Mouse (Mus musculus): ENCODE data around the gene Ldlrad1. TPM values are rescaled to one million over a fixed set of nuclear protein-coding genes. Genes with fewer than 3 reads are reported as not detected.

The Ldlrad1 gene
- polyA plus RNA-seq, 1 experiment from 2014 or later = not detected

GRCm38 (mm10) chr4:107203001-107203400, 6.0 kb upstream of the Ldlrad1 start:
- no peak overlapping the region for H3K9ac ChIP-seq (replicated peaks)
- TF ChIP-seq CTCF (IDR thresholded peaks at IDR 0.05; ENCODE audit: low read depth) = no peak
- no peak for TF ChIP-seq EP300 (IDR thresholded peaks at IDR 0.05; ENCODE audit: low read depth)
- H3K4me1 ChIP-seq (ENCODE audit: insufficient read depth) = no peaks in the 10 kb centered on the region
- DNase-seq (no peak), ATAC-seq (no peak)
- no peak overlapping the region for H3K4me2 ChIP-seq (ENCODE audit: low read depth, low read length)
- H3K27me3 ChIP-seq (ENCODE audit: insufficient read depth, low read length) = no peaks in the 10 kb centered on the region
- no peak overlapping the region for H3K27ac ChIP-seq (ENCODE audit: low read depth)
- H3K9me3 ChIP-seq (ENCODE audit: low read length) = no peaks in the 10 kb centered on the region
- H3K36me3 ChIP-seq (replicated peaks; ENCODE audit: insufficient read depth, low read length) = peaks cover 63% of the 10 kb centered on the region
- H3K4me3 ChIP-seq (ENCODE audit: low read depth, low read length) = no peak overlapping the region
- WGBS (ENCODE audit: insufficient replicate concordance) = 78% methylated on average over 7 of the region's 7 CpGs

GRCm38 (mm10) chr4:107207016-107207415, 2.0 kb upstream of the Ldlrad1 start:
- no peak overlapping the region for H3K9ac ChIP-seq (replicated peaks)
- H3K27ac ChIP-seq (ENCODE audit: low read depth) = no peak overlapping the region
- H3K4me2 ChIP-seq (ENCODE audit: low read depth, low read length) = no peak overlapping the region
- H3K4me3 ChIP-seq (ENCODE audit: low read depth, low read length) = no peak overlapping the region
- no peaks in the 10 kb centered on the region for H3K27me3 ChIP-seq (ENCODE audit: insufficient read depth, low read length)
- H3K4me1 ChIP-seq (ENCODE audit: insufficient read depth) = peaks cover 5% of the 10 kb centered on the region
- ATAC-seq (no peak), DNase-seq (no peak)
- H3K36me3 ChIP-seq (replicated peaks; ENCODE audit: insufficient read depth, low read length) = peaks cover 29% of the 10 kb centered on the region
- H3K9me3 ChIP-seq (ENCODE audit: low read length) = no peaks in the 10 kb centered on the region
- 90% methylated on average over 2 of the region's 2 CpGs for WGBS (ENCODE audit: insufficient replicate concordance)
- no peak for TF ChIP-seq CTCF (IDR thresholded peaks at IDR 0.05; ENCODE audit: low read depth)
- no peak for TF ChIP-seq EP300 (IDR thresholded peaks at IDR 0.05; ENCODE audit: low read depth)

GRCm38 (mm10) chr4:107210483-107211097, 1.6 kb downstream of the Ldlrad1 start:
- Histone ChIP-seq H3K9me3 (ENCODE audit: low read length) (no peaks in the 10 kb centered on the region), H3K4me3 (ENCODE audit: low read depth, low read length) (no peak overlapping the region), H3K27ac (ENCODE audit: low read depth) (no peak overlapping the region), H3K27me3 (ENCODE audit: insufficient read depth, low read length) (no peaks in the 10 kb centered on the region), H3K9ac (replicated peaks) (no peak overlapping the region), H3K36me3 (replicated peaks; ENCODE audit: insufficient read depth, low read length) (peaks cover 6% of the 10 kb centered on the region), H3K4me1 (ENCODE audit: insufficient read depth) (peaks cover 5% of the 10 kb centered on the region), H3K4me2 (ENCODE audit: low read depth, low read length) (no peak overlapping the region)
- TF ChIP-seq EP300 (IDR thresholded peaks at IDR 0.05; ENCODE audit: low read depth) (no peak), CTCF (IDR thresholded peaks at IDR 0.05; ENCODE audit: low read depth) (no peak)
- 24% methylated on average over 5 of the region's 5 CpGs for WGBS (ENCODE audit: insufficient replicate concordance)
- DNase-seq (no peak), ATAC-seq (peak; percentile 49; the same call in 1 of the 2 replicates)

- no peak overlapping the region for H3K4me3 ChIP-seq (ENCODE audit: low read depth, low read length)
- peaks cover 5% of the 10 kb centered on the region for H3K4me1 ChIP-seq (ENCODE audit: insufficient read depth)
- H3K27me3 ChIP-seq (ENCODE audit: insufficient read depth, low read length) = no peaks in the 10 kb centered on the region
- H3K36me3 ChIP-seq (replicated peaks; ENCODE audit: insufficient read depth, low read length) = peaks cover 2% of the 10 kb centered on the region
- H3K4me2 ChIP-seq (ENCODE audit: low read depth, low read length) = no peak overlapping the region
- H3K27ac ChIP-seq (ENCODE audit: low read depth) = no peak overlapping the region
- no peaks in the 10 kb centered on the region for H3K9me3 ChIP-seq (ENCODE audit: low read length)
- DNase-seq (no peak), ATAC-seq (no peak)
- WGBS (ENCODE audit: insufficient replicate concordance) = 79% methylated on average over 4 of the region's 4 CpGs
- TF ChIP-seq CTCF (IDR thresholded peaks at IDR 0.05; ENCODE audit: low read depth) (no peak), EP300 (IDR thresholded peaks at IDR 0.05; ENCODE audit: low read depth) (no peak)
- H3K9ac ChIP-seq (replicated peaks) = no peak overlapping the region
Observed at GRCm38 (mm10) chr4:107211465-107211864, 2.5 kb downstream of the Ldlrad1 start.

GRCm38 (mm10) chr4:107211936-107212335, 3.0 kb downstream of the Ldlrad1 start:
- no peaks in the 10 kb centered on the region for H3K27me3 ChIP-seq (ENCODE audit: insufficient read depth, low read length)
- ATAC-seq = no peak

GRCm38 (mm10) chr4:107213279-107214011, 4.5 kb downstream of the Ldlrad1 start:
- ATAC-seq = no peak
- H3K9ac ChIP-seq (replicated peaks) = no peak overlapping the region
- 58% methylated on average over 12 of the region's 12 CpGs for WGBS (ENCODE audit: insufficient replicate concordance)
- H3K27me3 ChIP-seq (ENCODE audit: insufficient read depth, low read length) = no peaks in the 10 kb centered on the region
- no peaks in the 10 kb centered on the region for H3K36me3 ChIP-seq (replicated peaks; ENCODE audit: insufficient read depth, low read length)
- TF ChIP-seq CTCF (IDR thresholded peaks at IDR 0.05; ENCODE audit: low read depth) = peak; percentile 36
- no peak for TF ChIP-seq EP300 (IDR thresholded peaks at IDR 0.05; ENCODE audit: low read depth)
- peaks cover 18% of the 10 kb centered on the region for H3K4me1 ChIP-seq (ENCODE audit: insufficient read depth)
- DNase-seq = no peak
- no peak overlapping the region for H3K27ac ChIP-seq (ENCODE audit: low read depth)
- H3K4me3 ChIP-seq (ENCODE audit: low read depth, low read length) = no peak overlapping the region
- no peaks in the 10 kb centered on the region for H3K9me3 ChIP-seq (ENCODE audit: low read length)
- H3K4me2 ChIP-seq (ENCODE audit: low read depth, low read length) = no peak overlapping the region

More at GRCm38 (mm10) chr4:107211936-107212335, 3.0 kb downstream of the Ldlrad1 start:
- Histone ChIP-seq H3K4me3 (ENCODE audit: low read depth, low read length) (no peak overlapping the region), H3K9me3 (ENCODE audit: low read length) (no peaks in the 10 kb centered on the region), H3K36me3 (replicated peaks; ENCODE audit: insufficient read depth, low read length) (no peaks in the 10 kb centered on the region), H3K4me1 (ENCODE audit: insufficient read depth) (peaks cover 5% of the 10 kb centered on the region), H3K4me2 (ENCODE audit: low read depth, low read length) (no peak overlapping the region), H3K27ac (ENCODE audit: low read depth) (no peak overlapping the region), H3K9ac (replicated peaks) (no peak overlapping the region)
- WGBS (ENCODE audit: insufficient replicate concordance) = 81% methylated on average over 5 of the region's 5 CpGs
- no peak for DNase-seq
- TF ChIP-seq CTCF (IDR thresholded peaks at IDR 0.05; ENCODE audit: low read depth) (no peak), EP300 (IDR thresholded peaks at IDR 0.05; ENCODE audit: low read depth) (no peak)

Measured in liver, postnatal 0 days (tissue).